Mouse (Mus musculus): ENCODE results near the gene Slco3a1. TPM values are rescaled to one million over a fixed set of nuclear protein-coding genes. Genes with fewer than 3 reads are reported as not detected.

The Slco3a1 gene
- total and polyA plus RNA-seq, 3 experiments: 0.11 TPM; not detected in 2

DNA sequence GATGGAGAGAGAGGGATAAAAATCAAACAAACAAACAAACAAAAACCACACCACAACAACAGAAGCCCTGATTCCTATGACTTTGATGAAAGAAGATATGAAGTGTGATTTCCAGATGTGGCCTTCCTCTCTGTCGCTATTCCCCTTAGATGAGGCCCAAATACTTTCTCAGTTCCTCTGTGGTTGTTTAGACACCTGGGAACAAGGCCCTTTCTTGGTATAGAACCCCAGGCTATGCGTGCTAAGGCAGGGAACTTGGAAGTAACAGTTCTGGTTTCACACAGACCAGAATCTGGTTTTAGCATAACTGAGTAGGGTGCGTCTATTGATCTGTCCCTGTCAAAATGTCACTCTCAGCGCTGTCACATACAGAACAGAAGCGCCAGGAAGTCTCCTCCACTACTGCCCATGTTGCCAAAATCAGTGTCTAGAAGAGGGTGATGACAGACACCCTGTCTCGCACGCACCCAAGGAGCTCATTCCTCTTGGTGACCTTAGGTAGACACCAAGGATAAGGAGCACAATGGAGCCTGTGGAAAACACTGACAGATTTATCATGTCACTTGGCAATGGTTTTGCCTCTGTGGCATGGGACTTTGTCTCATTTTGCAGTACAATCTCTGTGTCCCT is 23.0 kb downstream of the Slco3a1 start:
- Histone ChIP-seq H3K36me3 (replicated peaks) (no peaks in the 10 kb centered on the region), H3K9me3 (replicated peaks) (peaks cover 45% of the 10 kb centered on the region), H3K27me3 (ENCODE audit: insufficient read depth, low read length) (no peaks in the 10 kb centered on the region), H3K4me3 (ENCODE audit: low read depth, low read length) (no peak overlapping the region), H3K4me1 (ENCODE audit: insufficient read depth, low read depth, low read length) (no peaks in the 10 kb centered on the region)
- no peak for DNase-seq (ENCODE audit: low spot score)
- TF ChIP-seq CTCF (IDR thresholded peaks at IDR 0.05; ENCODE audit: low read depth, low read length) (no peak), POLR2AphosphoS5 (IDR thresholded peaks at IDR 0.05; ENCODE audit: insufficient replicate concordance, low read depth, low read length) (no peak), TAL1 (conservative IDR thresholded peaks at IDR 0.05; ENCODE audit: low read depth, low read length) (no peak), GATA2 (IDR thresholded peaks at IDR 0.05; ENCODE audit: borderline replicate concordance, low read depth, low read length) (no peak), GATA1 (IDR thresholded peaks at IDR 0.05; ENCODE audit: borderline replicate concordance, low read length) (no peak)
- no peak for ATAC-seq (ENCODE audit: extremely low read depth, insufficient number of reproducible peaks, low FRiP score, poor library complexity, severe bottlenecking)

DNA sequence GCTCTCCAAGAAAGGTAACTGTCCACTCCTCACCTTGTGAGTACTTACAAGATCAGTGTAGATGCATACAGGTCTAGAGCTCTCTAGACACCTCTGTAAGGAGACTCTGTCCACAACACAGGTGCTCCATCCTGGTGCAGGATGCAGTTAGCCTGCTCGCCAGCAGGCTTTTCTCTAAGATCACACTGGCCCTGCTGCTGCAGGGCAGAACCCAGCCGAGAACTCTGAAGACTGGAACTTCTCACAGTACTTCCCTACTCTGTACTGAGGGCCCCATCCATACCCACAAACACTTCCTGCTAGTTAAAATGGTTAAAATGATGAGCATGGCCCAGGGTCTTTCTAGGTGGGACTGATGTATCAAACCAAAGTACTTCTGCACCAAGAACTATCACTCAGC is 24.7 kb downstream of the Slco3a1 start:
- H3K4me3 ChIP-seq (ENCODE audit: low read depth, low read length): no peak overlapping the region
- no peaks in the 10 kb centered on the region for H3K4me1 ChIP-seq (ENCODE audit: insufficient read depth, low read depth, low read length)
- TF ChIP-seq POLR2AphosphoS5 (IDR thresholded peaks at IDR 0.05; ENCODE audit: insufficient replicate concordance, low read depth, low read length) (no peak), GATA1 (IDR thresholded peaks at IDR 0.05; ENCODE audit: borderline replicate concordance, low read length) (no peak), CTCF (IDR thresholded peaks at IDR 0.05; ENCODE audit: low read depth, low read length) (no peak), TAL1 (conservative IDR thresholded peaks at IDR 0.05; ENCODE audit: low read depth, low read length) (no peak), GATA2 (IDR thresholded peaks at IDR 0.05; ENCODE audit: borderline replicate concordance, low read depth, low read length) (no peak)
- peaks cover 49% of the 10 kb centered on the region for H3K9me3 ChIP-seq (replicated peaks)
- DNase-seq (ENCODE audit: low spot score): no peak
- H3K36me3 ChIP-seq (replicated peaks): no peaks in the 10 kb centered on the region
- ATAC-seq (ENCODE audit: extremely low read depth, insufficient number of reproducible peaks, low FRiP score, poor library complexity, severe bottlenecking): no peak
- H3K27me3 ChIP-seq (ENCODE audit: insufficient read depth, low read length): no peaks in the 10 kb centered on the region

DNA sequence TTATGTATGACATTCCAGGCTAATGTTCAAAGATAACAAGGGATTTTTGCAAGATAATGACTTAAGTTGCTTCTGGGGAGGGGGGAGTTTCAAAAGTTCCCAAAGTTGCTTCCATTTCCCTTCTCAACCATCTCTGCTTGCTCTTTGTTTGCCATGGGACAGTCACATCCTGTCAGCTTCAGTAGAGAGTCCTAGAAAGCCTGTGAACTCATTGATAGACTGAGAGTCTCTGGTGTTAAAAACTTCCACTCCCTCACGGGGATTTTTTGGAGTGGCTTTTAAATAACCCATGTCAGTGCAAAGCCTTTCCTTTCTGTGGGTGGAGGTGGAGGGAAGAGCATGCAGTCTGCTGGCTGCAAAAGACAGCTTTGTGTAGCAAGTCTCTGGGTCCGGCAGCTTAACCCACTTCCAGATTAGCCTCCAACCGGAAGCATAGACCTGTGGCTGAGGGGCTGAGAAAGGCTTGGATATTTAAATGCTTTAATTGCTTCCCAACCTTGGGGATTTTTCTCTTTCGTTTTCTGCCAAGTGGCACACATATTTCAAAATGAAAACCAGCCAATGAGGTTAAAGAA is 25.3 kb downstream of the Slco3a1 start:
- Histone ChIP-seq H3K4me1 (ENCODE audit: insufficient read depth, low read depth, low read length) (no peaks in the 10 kb centered on the region), H3K27me3 (ENCODE audit: insufficient read depth, low read length) (no peaks in the 10 kb centered on the region), H3K4me3 (ENCODE audit: low read depth, low read length) (no peak overlapping the region), H3K36me3 (replicated peaks) (no peaks in the 10 kb centered on the region), H3K9me3 (replicated peaks) (peaks cover 50% of the 10 kb centered on the region)
- DNase-seq (ENCODE audit: low spot score) (no peak), ATAC-seq (ENCODE audit: extremely low read depth, insufficient number of reproducible peaks, low FRiP score, poor library complexity, severe bottlenecking) (no peak)
- no peak for TF ChIP-seq TAL1 (conservative IDR thresholded peaks at IDR 0.05; ENCODE audit: low read depth, low read length)
- no peak for TF ChIP-seq CTCF (IDR thresholded peaks at IDR 0.05; ENCODE audit: low read depth, low read length)
- TF ChIP-seq POLR2AphosphoS5 (IDR thresholded peaks at IDR 0.05; ENCODE audit: insufficient replicate concordance, low read depth, low read length): no peak
- TF ChIP-seq GATA2 (IDR thresholded peaks at IDR 0.05; ENCODE audit: borderline replicate concordance, low read depth, low read length): no peak
- no peak for TF ChIP-seq GATA1 (IDR thresholded peaks at IDR 0.05; ENCODE audit: borderline replicate concordance, low read length)

DNA sequence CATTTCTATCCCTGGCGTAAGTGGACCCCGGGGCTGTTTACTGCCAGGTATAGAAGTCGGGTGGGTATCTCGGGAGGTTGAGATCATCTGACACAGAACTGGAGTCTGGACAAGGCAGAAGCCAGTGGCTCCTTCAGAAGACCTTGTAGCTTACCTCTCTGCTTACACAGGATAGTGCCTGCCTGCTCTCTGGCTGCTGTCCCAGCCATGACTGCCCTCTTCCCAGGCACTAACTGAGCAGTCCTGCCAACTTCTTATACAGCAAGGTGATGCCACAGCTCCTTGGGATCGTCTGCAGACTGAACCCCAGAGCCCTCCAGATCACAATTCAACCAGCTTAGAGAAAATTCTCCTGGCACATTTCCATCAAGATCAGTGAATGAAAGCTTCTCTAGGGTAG is 26.4 kb downstream of the Slco3a1 start:
- no peak for ATAC-seq (ENCODE audit: extremely low read depth, insufficient number of reproducible peaks, low FRiP score, poor library complexity, severe bottlenecking)
- no peaks in the 10 kb centered on the region for H3K36me3 ChIP-seq (replicated peaks)
- TF ChIP-seq POLR2AphosphoS5 (IDR thresholded peaks at IDR 0.05; ENCODE audit: insufficient replicate concordance, low read depth, low read length): no peak
- TF ChIP-seq GATA2 (IDR thresholded peaks at IDR 0.05; ENCODE audit: borderline replicate concordance, low read depth, low read length): no peak
- TF ChIP-seq GATA1 (IDR thresholded peaks at IDR 0.05; ENCODE audit: borderline replicate concordance, low read length): no peak
- no peak for TF ChIP-seq CTCF (IDR thresholded peaks at IDR 0.05; ENCODE audit: low read depth, low read length)
- TF ChIP-seq TAL1 (conservative IDR thresholded peaks at IDR 0.05; ENCODE audit: low read depth, low read length): no peak
- H3K4me3 ChIP-seq (ENCODE audit: low read depth, low read length): no peak overlapping the region
- no peaks in the 10 kb centered on the region for H3K27me3 ChIP-seq (ENCODE audit: insufficient read depth, low read length)
- H3K9me3 ChIP-seq (replicated peaks): peaks cover 53% of the 10 kb centered on the region
- no peaks in the 10 kb centered on the region for H3K4me1 ChIP-seq (ENCODE audit: insufficient read depth, low read depth, low read length)
- no peak for DNase-seq (ENCODE audit: low spot score)

DNA sequence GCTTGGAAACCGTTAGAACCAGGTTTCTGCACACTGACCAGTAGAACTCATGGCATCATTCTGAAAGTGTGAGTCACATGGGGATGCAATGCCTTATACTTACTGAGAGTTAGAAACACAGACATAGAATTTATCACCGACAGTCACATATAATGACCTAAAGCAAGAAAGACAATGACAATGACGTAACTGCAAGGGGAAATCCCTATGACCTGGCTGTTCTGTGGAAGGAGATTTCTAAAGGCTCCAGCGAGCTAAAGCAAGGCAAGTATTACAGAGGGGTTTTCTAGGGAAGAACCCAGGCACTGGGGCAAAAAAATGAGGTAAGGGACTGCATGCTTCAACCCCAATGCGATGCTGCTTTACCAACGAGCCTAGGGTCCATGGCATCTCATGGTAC is 26.9 kb downstream of the Slco3a1 start:
- no peaks in the 10 kb centered on the region for H3K27me3 ChIP-seq (ENCODE audit: insufficient read depth, low read length)
- H3K36me3 ChIP-seq (replicated peaks): no peaks in the 10 kb centered on the region
- no peak overlapping the region for H3K4me3 ChIP-seq (ENCODE audit: low read depth, low read length)
- no peak for TF ChIP-seq TAL1 (conservative IDR thresholded peaks at IDR 0.05; ENCODE audit: low read depth, low read length)
- TF ChIP-seq CTCF (IDR thresholded peaks at IDR 0.05; ENCODE audit: low read depth, low read length): no peak
- no peak for TF ChIP-seq GATA2 (IDR thresholded peaks at IDR 0.05; ENCODE audit: borderline replicate concordance, low read depth, low read length)
- no peak for TF ChIP-seq GATA1 (IDR thresholded peaks at IDR 0.05; ENCODE audit: borderline replicate concordance, low read length)
- TF ChIP-seq POLR2AphosphoS5 (IDR thresholded peaks at IDR 0.05; ENCODE audit: insufficient replicate concordance, low read depth, low read length): no peak
- no peaks in the 10 kb centered on the region for H3K4me1 ChIP-seq (ENCODE audit: insufficient read depth, low read depth, low read length)
- no peak for DNase-seq (ENCODE audit: low spot score)
- H3K9me3 ChIP-seq (replicated peaks): peaks cover 55% of the 10 kb centered on the region
- no peak for ATAC-seq (ENCODE audit: extremely low read depth, insufficient number of reproducible peaks, low FRiP score, poor library complexity, severe bottlenecking)

DNA sequence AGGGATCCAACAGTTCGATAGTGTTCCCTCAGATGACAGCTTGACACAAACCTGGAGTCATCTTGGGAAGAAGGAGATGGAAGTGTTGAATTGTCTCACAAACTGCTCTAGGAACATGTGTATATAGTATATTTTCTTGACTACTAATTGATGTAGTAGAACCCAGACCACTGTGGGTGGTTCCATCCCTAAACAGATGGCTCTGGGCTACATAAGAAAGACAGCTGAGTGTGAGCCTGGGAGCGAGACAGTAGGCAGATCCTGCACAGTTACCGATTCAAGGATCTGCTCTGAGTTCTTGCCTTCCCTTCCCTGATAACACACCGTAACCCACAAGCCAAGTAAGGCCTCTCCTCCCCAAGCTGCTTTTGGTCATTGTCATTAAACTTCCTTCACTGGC is 28.6 kb downstream of the Slco3a1 start:
- no peak for ATAC-seq (ENCODE audit: extremely low read depth, insufficient number of reproducible peaks, low FRiP score, poor library complexity, severe bottlenecking)
- Histone ChIP-seq H3K27me3 (ENCODE audit: insufficient read depth, low read length) (no peaks in the 10 kb centered on the region), H3K36me3 (replicated peaks) (no peaks in the 10 kb centered on the region), H3K4me3 (ENCODE audit: low read depth, low read length) (no peak overlapping the region), H3K4me1 (ENCODE audit: insufficient read depth, low read depth, low read length) (no peaks in the 10 kb centered on the region), H3K9me3 (replicated peaks) (peaks cover 57% of the 10 kb centered on the region)
- TF ChIP-seq POLR2AphosphoS5 (IDR thresholded peaks at IDR 0.05; ENCODE audit: insufficient replicate concordance, low read depth, low read length) (no peak), GATA2 (IDR thresholded peaks at IDR 0.05; ENCODE audit: borderline replicate concordance, low read depth, low read length) (no peak), CTCF (IDR thresholded peaks at IDR 0.05; ENCODE audit: low read depth, low read length) (no peak), GATA1 (IDR thresholded peaks at IDR 0.05; ENCODE audit: borderline replicate concordance, low read length) (no peak), TAL1 (conservative IDR thresholded peaks at IDR 0.05; ENCODE audit: low read depth, low read length) (no peak)
- no peak for DNase-seq (ENCODE audit: low spot score)
